Mouse (Mus musculus) lung, postnatal 36 days (tissue): ENCODE results near the gene Fto.

Source experiments
- DNase-seq: peaks from one replicate; pipeline ENCODE4 v3.0.0; 2022; ENCODE audit warnings: mixed read lengths

Gene Fto

DNA sequence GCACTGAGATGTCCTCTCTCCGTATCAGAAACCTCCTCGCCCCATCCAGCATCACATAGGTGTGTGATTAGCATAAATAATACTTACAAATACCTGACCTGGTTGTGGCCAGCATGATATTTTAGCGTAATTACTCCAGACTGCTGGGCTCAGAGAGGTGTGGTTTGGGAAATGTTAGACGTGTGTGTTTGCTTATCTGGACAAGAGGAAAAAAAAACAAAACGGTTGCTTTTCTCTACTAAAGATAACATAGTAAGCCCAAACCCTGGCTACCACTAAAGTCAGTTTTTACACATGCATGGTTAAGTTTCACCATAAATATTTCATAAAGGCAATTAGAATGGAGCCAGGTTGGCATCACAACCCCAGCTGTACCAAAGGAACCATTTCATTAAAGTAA lies 221.4 kb downstream of the Fto start:
- no peak for DNase-seq

DNA sequence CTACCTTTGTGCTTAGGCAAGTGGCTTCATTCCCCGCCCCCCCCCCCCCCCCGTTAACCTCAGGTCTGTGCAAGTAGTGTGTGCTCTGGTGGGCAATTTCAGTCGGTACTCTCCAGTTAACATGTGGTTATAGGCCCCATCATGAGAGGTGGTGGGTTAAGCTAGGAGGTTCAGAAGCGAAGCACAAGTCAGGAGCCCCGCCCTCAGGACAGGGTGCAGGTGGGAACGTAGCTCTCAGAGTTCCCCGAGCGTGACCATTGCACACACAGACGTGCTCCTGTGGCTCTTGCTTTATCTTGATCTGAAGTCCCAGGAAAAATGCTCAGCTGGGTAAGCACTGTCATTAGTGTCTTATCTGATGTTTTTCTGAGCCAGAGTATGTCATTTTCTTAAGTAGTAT lies 224.8 kb downstream of the Fto start:
- no peak for DNase-seq

DNA sequence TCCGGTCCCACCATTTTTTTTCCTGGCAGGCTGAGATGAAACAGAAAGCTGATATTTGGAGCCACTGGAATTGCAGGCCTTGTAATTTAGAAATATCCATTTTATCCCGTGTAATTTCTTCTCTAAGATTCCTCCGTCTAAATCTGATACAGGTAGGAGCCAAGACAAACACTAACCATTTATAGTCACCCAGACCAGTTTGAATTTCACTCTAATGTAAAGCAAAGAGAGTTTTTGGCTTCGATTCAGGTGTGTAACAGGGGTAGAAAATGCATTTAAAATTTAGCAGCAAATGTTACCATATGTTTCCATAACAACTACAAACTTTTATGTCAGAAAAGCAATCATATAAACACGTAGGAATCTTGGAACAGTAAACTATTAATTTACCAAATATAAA lies 225.6 kb downstream of the Fto start:
- no peak for DNase-seq

DNA sequence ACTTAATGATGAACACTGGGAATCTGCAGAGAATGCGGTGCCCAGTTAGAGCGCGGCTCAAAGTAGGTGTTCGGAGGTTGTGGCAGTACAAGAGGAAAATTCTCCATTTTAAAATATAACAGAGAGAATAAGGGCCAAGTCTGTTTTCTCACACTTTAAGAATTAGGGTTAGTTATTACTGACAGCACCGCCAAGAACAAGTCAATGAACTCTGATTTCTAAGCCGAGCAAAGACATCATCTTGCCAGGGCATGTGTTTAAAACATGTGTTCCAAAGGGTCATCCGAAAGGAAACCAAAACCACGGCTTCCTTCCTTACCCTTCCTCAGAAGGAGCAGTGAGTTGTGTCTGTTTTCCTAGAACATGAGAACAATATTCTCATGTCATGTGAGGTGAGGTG lies 226.3 kb downstream of the Fto start:
- no peak for DNase-seq

DNA sequence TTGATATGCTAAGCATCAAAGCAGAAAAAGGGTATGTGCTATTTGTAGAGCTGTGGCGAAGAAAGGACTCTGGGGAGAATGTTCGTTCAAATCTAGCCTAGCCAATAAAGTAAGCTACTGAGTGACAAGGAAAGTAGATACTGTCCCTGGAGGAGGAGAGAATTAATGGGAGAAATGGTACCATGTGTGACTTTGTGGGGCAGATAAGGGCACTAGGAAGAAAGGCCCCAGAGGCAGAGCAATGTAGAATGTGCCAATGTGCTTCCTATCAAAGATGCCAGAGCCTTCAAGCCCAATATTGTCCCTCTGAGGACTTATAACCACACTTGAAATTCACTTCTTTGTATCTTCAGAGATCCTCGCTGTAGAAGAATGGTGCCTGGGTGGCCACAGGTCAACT lies 227.9 kb downstream of the Fto start:
- no peak for DNase-seq

DNA sequence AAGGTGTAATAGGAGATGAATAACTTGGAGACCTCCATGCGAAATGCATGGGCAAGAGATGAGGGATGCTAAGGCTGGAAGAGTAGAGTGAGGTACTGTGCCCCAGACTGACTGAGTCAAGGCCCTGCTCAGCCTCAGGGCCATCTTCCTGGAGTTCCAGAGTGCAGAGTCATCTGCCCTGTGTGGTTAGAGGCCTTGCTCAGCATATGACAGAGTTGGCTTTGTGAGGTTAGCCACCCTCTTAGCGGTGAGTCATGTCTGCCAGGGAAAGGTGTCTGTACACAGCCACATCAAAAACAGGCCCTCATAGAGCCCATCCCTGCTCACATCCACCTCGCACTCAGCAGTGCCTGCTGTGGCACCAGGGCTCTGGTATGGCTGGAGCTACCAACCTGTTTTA lies 232.2 kb downstream of the Fto start:
- no peak for DNase-seq

DNA sequence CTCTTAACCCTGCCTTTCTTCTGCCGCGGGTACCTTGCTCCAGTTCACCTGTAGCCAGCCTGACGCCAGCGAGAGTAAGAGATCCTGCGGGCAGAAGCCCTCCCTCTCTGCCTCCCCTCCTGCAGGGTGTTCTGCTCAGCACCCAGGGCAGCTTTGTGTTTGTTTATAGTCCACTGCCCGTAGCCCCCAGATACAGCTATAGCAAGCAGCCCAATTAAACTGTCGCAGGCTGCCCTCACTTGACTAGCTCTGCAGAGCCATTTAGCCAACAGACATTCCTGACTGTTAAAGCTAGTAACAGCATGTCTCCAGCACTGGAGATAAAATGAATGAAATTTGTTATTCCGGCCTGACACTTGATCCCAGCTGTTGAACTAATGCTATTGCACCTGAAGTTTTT lies 233.3 kb downstream of the Fto start:
- no peak for DNase-seq

DNA sequence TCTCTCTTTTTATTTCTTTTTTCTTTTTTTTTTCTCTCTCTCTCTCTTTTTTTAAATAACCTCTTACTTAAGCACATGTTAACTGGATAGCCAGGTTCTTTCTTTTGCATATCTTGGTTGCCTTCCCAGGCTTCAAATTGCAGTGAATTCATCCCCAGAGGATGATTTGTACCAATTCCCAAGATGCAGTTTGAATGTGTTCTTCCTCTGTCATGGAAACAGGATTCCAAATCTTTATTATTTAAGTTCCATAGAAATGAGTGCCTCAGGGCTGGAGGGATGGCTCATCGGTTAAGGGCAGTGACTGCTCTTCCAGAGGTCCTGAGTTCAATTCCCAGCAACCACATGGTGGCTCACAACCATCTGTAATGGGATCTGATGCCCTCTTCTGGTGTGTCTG lies 236.8 kb downstream of the Fto start:
- DNase-seq = no peak

DNA sequence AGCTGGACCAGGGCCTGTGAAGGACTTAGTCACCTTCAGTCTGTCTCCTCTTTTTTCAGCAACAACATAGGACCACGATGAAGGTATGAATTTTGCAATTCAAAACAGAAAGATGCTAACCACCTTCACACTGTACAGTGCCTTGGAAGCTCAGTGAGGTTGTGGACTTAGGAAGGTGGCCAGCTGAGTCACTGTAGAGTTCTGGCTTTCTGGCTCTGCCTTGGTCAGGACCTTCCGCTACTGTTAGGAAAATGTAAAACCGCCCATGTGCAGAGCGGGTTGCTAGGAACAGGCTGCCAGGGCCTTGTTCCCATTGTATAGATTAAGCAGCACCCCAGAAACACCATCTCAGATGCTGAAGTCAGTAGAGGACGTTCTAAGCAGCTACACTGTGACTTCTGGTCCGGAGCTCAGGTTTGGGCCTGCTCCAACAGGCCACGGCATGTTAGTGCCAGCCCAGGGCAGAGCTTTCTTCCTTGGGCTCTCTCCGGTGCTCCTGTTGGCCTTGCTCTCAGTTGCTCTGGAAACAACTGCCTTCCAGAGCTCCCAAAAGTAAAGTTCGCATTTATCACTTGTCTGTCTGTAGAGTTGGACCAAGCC lies 237.9 kb downstream of the Fto start:
- DNase-seq = no peak

DNA sequence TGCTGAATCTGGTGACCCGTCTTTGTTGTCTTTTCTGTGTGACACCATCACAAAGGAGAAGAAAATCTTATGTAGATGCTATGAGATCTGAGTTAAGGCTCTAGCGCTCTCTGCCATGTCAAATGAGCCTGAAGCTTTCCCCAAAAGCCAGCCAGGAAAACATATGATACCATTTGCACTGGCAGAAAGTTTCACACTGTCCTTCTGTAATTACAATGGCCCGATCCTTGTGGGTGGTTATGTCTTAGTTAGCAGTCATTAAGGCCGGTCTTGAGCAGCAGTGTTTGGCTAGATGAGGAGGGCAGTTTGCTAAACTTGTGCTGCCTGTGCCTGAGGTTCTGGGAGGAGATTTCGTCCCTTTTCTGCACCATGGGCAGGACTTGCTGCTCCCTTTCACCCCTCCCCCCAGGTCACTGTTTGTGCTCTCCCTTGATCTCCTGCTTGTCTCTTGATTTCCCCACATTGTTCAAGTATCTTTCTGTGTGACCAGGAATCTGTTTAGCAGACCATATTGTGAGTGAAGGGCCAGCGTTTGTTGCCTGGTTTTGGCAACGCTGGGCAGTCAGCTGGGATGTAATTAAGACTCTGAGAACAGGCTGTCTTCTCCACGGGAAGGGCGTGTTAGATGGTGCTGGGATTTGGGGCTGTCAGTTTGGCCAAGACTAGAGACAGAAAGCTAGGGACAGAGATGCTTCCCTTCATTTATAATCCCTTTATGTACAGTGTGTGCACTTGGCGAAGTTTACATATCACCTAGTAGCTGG lies 238.6 kb downstream of the Fto start:
- DNase-seq = no peak

DNA sequence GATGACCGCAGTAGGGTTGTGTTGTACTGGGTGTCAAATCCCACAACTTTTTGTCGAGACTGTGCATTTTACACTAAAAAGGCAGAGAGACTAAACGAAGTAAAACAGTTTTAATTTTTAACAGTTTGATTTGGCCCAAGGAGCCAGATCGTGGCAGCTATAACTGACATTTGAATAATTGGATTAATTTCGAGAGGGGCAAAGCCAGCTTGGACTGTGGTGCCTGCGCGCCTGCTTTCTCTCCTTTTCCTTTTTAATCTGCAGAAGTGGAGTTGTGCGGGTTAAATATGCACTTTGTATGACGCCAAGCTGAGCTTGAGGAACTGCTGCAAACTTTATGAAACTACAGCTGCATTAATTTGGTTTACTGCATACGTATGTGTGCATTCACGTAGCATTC lies 239.3 kb downstream of the Fto start:
- no peak for DNase-seq

DNA sequence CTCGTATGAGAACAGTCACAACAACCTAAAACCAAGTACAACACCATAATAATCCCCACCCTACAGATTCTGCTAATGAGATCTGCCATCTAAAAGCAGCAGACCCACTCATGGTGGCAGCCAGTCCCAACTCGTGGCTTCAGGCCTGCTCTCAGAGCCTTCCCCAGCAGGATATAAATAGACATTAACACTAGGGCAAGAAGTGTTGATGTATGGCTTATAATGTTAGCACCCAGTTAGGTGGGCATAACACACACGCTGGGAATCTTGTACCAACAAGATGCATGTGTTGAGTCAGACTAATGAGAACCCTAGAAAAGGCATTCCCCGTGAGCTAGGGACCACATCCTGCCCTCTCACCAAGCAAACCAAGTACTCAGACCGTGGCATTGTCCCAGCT lies 240.1 kb downstream of the Fto start:
- DNase-seq = no peak

DNA sequence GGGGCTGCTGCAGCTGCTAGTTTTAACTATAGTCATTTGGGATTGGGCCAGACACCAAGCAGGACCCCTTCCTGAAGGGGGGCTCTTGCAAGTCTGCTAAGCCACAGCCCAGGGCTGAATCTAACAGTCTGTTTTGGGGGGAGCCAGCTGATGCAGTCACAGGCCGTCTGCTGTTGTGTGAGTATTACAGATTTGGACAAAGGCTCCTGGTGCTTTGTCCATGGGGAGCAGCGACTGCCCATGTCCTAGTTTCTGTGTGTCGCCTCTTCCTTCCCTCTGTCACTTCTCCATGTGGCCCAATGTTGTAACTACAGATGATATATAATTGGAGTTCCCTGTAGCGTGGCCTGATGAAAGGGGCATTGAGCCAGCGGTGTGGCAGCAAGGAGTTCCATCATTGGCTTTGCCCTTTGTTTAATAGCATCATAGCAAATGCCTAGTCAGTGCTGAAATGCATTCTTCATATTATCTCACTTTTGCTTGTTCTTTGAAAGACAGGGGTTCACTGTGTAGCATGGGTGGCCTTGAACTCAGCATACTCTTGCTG lies 243.8 kb downstream of the Fto start:
- no peak for DNase-seq

DNA sequence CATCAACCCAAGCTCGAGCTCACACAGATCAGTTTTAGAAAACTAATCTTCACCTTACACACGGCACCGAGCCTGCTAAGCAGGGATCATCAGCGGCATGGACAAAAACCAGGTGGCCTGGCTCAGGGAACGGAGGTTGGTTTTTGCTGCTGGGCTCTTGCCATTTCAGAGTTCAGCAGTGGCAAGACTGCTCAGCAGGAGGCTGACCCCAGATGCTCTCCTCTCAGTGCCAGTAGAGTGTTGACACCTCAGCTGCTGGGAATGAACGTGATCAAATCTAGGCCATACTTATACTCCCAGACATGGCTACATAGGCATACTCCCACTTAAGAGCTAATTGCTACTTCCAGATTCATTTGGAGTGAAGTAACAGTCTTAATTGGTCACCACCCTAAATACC lies 245.1 kb downstream of the Fto start:
- no peak for DNase-seq

DNA sequence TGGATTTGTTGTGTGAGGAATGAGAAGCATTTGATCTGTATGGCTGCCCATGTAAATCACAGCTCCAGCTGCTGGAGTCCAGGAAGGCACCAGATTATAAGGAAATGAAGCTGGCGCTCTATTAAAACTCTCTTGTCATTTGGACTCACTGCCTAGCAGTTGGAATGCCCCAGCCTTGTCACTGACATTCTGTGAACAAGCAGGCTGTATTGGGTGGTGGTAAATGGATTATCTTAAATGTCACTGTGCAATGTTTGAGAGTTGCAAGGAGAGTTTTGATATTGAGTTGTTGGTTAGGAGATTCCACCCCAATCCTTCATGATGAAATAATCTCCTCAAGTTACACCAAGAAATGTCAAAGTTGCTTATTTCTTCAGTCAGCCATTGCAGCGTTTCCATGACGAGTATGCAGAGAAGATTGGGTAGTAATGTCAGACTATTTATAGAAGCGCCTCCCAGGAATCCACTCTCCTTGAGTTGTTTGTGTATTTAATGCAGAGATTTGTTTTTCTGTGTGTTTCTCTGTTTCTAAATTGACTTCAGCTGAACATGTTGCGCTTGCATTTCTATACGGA lies 246.8 kb downstream of the Fto start:
- no peak for DNase-seq

DNA sequence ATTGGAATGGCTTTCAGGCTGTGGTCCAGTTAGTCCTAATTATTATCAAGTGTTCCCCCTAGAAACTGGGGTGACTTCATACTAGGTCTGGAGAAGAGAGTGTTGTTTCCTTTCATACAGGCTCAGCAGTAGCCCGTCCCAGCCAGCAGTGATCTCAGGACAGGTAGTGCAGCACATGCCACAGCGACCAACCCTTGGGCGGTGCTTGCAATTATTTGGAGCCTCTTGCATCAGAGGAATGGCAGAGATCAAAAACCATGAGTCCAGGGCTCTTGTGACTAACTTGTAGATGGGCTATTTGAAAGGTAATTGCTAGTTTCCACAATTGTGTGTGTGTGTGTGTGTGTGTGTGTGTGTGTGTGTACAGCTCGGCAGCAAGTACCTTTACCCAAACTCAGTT lies 247.9 kb downstream of the Fto start:
- peak; percentile 50 for DNase-seq

DNA sequence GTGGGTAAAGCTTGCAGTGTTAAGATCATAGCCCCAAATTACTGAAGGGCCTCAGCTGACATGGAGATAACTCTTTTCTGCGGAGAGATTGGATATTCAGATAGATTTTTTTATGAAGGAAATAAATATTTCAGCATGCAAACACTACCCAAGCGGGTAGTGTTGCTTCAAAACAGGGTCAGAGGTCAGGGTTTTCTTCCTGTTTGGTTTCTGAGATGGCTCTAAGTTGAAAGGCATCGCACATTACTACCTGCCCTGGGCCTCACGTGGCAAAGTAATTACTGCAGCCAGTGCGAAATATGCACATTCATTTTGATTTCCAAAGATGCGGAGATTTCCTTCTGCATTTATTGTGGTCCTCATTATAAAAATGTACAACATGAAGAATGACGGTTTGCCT lies 249.3 kb downstream of the Fto start:
- no peak for DNase-seq

DNA sequence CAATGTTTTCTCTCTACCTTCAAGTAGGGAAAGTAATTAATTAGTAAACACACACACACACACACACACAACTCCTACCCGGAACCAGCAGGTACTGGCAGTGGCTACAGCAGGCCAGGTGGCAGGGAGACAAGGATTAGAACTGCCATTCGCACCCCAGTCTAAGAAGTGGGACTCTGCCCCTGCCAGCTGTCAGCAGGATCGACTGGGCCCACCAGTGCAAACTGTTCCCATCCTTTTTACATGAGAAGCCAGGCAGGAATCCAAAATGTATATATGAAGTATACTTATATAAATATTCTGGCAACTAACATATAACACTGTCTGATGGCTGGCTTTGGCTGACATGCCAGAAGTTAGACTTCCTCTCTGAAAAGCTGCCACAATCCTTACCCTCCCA lies 250.0 kb downstream of the Fto start:
- no peak for DNase-seq

DNA sequence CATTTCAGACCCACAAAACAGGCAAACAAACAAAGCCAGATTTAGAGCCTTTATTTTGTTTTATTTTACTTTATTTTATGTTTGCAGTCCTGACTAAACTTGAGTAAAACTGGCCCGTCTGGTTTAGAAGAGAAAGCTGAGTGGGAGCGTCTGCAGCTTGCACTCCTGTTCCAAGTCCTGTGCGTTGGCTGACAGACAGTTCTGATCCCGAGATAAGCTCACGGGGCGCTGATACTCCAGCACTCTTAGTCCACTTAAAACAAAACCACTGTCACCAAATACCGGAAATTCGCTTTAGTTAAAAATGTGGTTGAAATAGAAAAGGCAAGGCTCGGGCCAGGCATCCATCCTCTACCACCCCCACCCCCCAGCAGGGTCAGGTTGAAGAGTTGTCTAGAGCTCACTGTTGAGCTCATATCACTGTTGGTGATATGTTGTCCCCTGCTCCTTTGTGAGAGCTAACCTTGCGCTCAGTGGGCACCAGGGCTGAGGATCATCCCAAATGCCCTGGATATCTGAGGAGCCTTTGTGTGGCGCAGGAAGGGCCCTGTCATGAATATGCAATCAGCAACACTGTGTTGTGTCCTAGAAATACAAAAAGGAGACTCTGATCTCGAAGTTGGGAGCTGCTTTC lies 252.7 kb downstream of the Fto start:
- DNase-seq = no peak

DNA sequence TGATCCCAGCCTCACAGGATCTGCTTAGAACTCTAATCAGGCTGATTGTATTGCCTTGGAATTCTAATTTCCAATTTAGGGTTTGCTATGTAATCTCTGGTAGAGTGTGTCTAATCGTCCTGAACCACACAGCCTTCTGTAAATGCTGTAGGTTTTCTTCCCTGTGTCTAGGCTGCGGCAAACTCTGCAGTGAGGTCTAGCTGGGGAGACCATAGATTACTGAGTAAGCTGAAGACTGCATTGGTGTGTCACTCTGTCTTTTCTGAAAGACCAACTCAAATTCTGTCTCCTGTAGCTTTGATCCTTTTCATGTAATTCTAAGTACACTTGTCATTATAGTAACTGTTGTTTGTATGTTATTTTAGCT lies 253.2 kb downstream of the Fto start:
- no peak for DNase-seq

DNA sequence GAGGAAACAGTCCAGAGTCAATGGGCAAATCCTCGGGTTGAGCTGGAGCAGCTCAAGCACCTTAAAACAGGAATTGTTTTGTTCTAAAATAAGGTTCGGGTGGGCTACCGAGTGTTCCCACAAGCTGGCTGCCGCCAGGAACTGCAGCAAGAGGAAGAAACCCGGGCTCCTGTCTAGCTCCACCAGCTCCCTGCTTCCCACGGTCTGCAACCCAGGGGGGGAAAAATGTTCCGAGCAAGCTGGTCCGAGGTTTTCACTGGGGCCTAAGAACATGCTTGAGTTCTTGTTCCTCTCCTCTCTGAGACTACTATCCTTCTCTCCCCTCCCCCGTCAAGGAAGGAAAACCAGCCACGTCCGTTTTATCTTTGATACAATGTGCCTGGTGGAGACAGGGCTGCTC lies 256.5 kb downstream of the Fto start:
- no peak for DNase-seq

DNA sequence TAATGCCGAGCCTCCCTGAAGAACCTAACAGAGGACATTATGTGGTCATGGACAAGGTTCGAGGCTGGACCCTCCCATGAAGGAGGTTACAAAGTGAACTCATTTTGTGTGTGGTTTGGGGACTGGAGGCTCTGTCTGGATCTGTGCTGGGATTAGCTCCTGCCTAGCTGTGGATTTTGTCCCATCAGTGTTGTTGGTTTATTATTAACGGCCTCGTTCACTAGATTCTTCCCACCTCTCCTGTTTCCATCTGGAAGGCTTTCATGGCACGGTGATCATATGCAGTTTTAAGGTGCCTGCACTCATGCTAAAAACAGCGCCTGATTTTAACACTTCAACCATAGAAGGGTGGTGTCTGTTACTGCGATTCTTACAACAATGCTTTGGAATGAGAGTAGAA lies 257.5 kb downstream of the Fto start:
- DNase-seq = no peak

DNA sequence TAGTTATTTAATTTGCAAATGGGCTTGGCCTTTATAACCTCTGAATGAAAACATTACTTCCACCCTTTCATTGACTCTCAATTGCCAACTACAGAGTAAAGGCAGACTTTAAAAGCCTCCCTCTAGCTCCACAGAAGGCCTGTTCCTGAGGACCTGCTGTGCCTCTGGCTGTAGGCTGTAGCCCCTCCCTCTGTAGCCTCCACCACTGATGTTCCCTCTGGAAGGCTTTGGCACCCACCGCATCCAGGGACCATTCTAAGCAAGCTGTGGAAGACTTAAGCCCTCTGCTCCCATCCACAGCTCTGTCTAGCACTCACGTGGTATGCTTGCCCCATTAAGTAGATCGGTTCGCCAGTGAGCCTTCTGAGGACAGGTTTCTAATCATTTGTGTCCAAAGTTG lies 258.7 kb downstream of the Fto start:
- no peak for DNase-seq

DNA sequence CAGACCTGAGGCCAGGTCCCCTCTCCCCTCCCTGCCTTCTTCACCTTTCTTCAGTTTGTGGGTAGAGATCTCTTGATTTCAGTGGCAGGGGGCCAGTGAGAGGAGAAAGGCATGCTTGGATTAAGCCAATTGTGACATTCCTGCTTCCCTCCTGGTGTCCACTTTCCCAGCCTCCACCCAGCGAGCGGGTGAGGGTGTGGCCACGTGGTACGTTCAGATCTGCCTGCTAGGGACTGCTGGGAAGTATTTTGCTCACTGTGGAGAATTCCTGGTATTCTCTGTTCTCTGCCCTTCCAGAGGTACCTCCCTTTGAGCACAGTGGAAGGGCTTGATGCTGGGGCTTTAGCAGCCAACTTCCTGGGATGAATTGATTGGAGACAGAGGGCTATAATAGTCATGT lies 259.3 kb downstream of the Fto start:
- no peak for DNase-seq
